Mouse (Mus musculus) kidney, embryonic 16.5 days (tissue): ENCODE results near the gene Lgals4. TPM values are rescaled to one million over a fixed set of nuclear protein-coding genes. Genes with fewer than 3 reads are reported as not detected.
A peak's percentile ranks its signal among the peaks of the same experiment; 100 is the strongest.
"Not testable (repeated sequence)": the region's sequence is repeated elsewhere in the genome, so short reads cannot be mapped to it uniquely, and the experiment has no call there.

Experiments used
- ATAC-seq: fragments of 200-750 bp; cut with Nextera tagmentation; 2 replicates; pipeline ENCODE4 v1.8.0; 2017; ENCODE audit warnings: moderate TSS enrichment; ENCODE audit not compliant: low FRiP score, low TSS enrichment
- H3K27ac ChIP-seq: fragments of 300-500 bp; sonication (generic); 2 replicates; pipeline ENCODE4 v1.5.1; 2014; ENCODE audit warnings: low read length
- H3K27me3 ChIP-seq: fragments of 300-500 bp; sonication (generic); 2 replicates; pipeline ENCODE4 v1.6.1; 2014; ENCODE audit warnings: low read length, control low read depth, mixed read lengths; ENCODE audit not compliant: insufficient read depth
- H3K36me3 ChIP-seq: fragments of 300-500 bp; sonication (generic); 2 replicates; pipeline ENCODE4 v1.6.1; 2014; ENCODE audit warnings: low read length, control low read depth, mixed read lengths; ENCODE audit not compliant: insufficient read depth
- H3K4me1 ChIP-seq: fragments of 300-500 bp; sonication (generic); 2 replicates; pipeline ENCODE4 v1.6.1; 2014; ENCODE audit warnings: low read length, control low read depth, mixed read lengths; ENCODE audit not compliant: insufficient read depth
- H3K4me2 ChIP-seq: fragments of 300-500 bp; sonication (generic); replicated peaks from 2 replicates; pipeline ENCODE4 v1.6.1; 2014; ENCODE audit warnings: low read depth, low read length
- H3K4me3 ChIP-seq: fragments of 300-500 bp; sonication (generic); 2 replicates; pipeline ENCODE4 v1.5.1; 2014; ENCODE audit warnings: mild to moderate bottlenecking, low read length
- H3K9ac ChIP-seq: fragments of 300-500 bp; sonication (generic); replicated peaks from 2 replicates; pipeline ENCODE4 v1.6.1; 2014; ENCODE audit warnings: low read length
- H3K9me3 ChIP-seq: fragments of 300-500 bp; sonication (generic); 2 replicates; pipeline ENCODE4 v1.6.1; 2016; ENCODE audit warnings: low read length, control low read depth
- WGBS: fragments of 180-500 bp; shearing (Covaris S2); extraction: QIAGEN DNeasy Blood & Tissue Kit; methylation state at CpG from one replicate; pipeline ENCODE4 v1.1.7; 2014; 5-methylcytosine and 5-hydroxymethylcytosine counted together
- polyA plus RNA-seq: library from polyadenylated mRNA; unstranded; fragments of >200 nt; fragmentation: Nextera tagmentation; extraction: Ambion mirVana; gene quantifications from 2 replicates; pipeline ENCODE4 v1.2.1, GENCODE M21; 2015

The Lgals4 gene
- polyA plus RNA-seq, 1 experiment from 2014 or later, result 10.8 TPM

- H3K27ac ChIP-seq, result no peak overlapping the region
- H3K36me3 ChIP-seq, result no peaks in the 10 kb centered on the region
- H3K4me3 ChIP-seq, result no peak overlapping the region
- H3K27me3 ChIP-seq, result no peaks in the 10 kb centered on the region
- 85% methylated on average over 24 of the region's 24 CpGs for WGBS
- H3K9ac ChIP-seq, result no peak overlapping the region
- no peaks in the 10 kb centered on the region for H3K4me1 ChIP-seq
- H3K4me2 ChIP-seq, result no peak overlapping the region
- no peak for ATAC-seq
- H3K9me3 ChIP-seq, result no peaks in the 10 kb centered on the region
Measured at GRCm38 (mm10) chr7:28870901-28871664, 37.4 kb downstream of the Lgals4 start.

GRCm38 (mm10) chr7:28874565-28874964, 40.9 kb downstream of the Lgals4 start:
- H3K4me1 ChIP-seq, result no peaks in the 10 kb centered on the region
- H3K4me3 ChIP-seq, result no peak overlapping the region
- 67% methylated on average over 2 of the region's 2 CpGs for WGBS
- no peak overlapping the region for H3K9ac ChIP-seq
- no peak for ATAC-seq
- no peaks in the 10 kb centered on the region for H3K9me3 ChIP-seq
- H3K4me2 ChIP-seq, result no peak overlapping the region
- H3K27me3 ChIP-seq, result no peaks in the 10 kb centered on the region
- H3K36me3 ChIP-seq, result no peaks in the 10 kb centered on the region
- H3K27ac ChIP-seq, result no peak overlapping the region

- no peak overlapping the region for H3K9ac ChIP-seq
- H3K27me3 ChIP-seq, result no peaks in the 10 kb centered on the region
- H3K9me3 ChIP-seq, result no peaks in the 10 kb centered on the region
- H3K4me2 ChIP-seq, result no peak overlapping the region
- WGBS, result 65% methylated on average over 4 of the region's 4 CpGs
- peaks cover under 1% of the 10 kb centered on the region for H3K4me1 ChIP-seq
- no peaks in the 10 kb centered on the region for H3K36me3 ChIP-seq
- H3K27ac ChIP-seq, result no peak overlapping the region
- no peak overlapping the region for H3K4me3 ChIP-seq
- ATAC-seq, result no peak
Measured at GRCm38 (mm10) chr7:28876099-28876498, 42.4 kb downstream of the Lgals4 start.

GRCm38 (mm10) chr7:28877155-28877554, 43.5 kb downstream of the Lgals4 start:
- Histone ChIP-seq H3K9ac (no peak overlapping the region), H3K9me3 (no peaks in the 10 kb centered on the region), H3K4me3 (no peak overlapping the region), H3K4me2 (no peak overlapping the region), H3K27me3 (no peaks in the 10 kb centered on the region), H3K27ac (no peak overlapping the region), H3K4me1 (peaks cover 6% of the 10 kb centered on the region), H3K36me3 (no peaks in the 10 kb centered on the region)
- ATAC-seq, result no peak
- WGBS, result 87% methylated on average over 7 of the region's 7 CpGs

- Histone ChIP-seq H3K27me3 (no peaks in the 10 kb centered on the region), H3K36me3 (no peaks in the 10 kb centered on the region), H3K4me2 (no peak overlapping the region), H3K4me1 (peaks cover 6% of the 10 kb centered on the region), H3K9me3 (no peaks in the 10 kb centered on the region), H3K4me3 (no peak overlapping the region), H3K27ac (no peak overlapping the region), H3K9ac (no peak overlapping the region)
- ATAC-seq, result no peak
- WGBS, result 51% methylated on average over 4 of the region's 4 CpGs
Measured at GRCm38 (mm10) chr7:28877856-28878255, 44.2 kb downstream of the Lgals4 start.

- H3K27ac ChIP-seq, result no peak overlapping the region
- H3K9ac ChIP-seq, result no peak overlapping the region
- H3K4me1 ChIP-seq, result peaks cover 6% of the 10 kb centered on the region
- H3K9me3 ChIP-seq, result no peaks in the 10 kb centered on the region
- WGBS, result 75% methylated on average over 7 of the region's 7 CpGs
- H3K36me3 ChIP-seq, result no peaks in the 10 kb centered on the region
- no peaks in the 10 kb centered on the region for H3K27me3 ChIP-seq
- H3K4me3 ChIP-seq, result no peak overlapping the region
- H3K4me2 ChIP-seq, result no peak overlapping the region
- no peak for ATAC-seq
Measured at GRCm38 (mm10) chr7:28879606-28880005, 46.0 kb downstream of the Lgals4 start.

- Histone ChIP-seq H3K27ac (no peak overlapping the region), H3K9me3 (no peaks in the 10 kb centered on the region), H3K9ac (no peak overlapping the region), H3K4me1 (peaks cover 6% of the 10 kb centered on the region), H3K27me3 (no peaks in the 10 kb centered on the region), H3K4me2 (no peak overlapping the region), H3K36me3 (no peaks in the 10 kb centered on the region), H3K4me3 (no peak overlapping the region)
- 72% methylated on average over 10 of the region's 10 CpGs for WGBS
- ATAC-seq, result no peak
Measured at GRCm38 (mm10) chr7:28880554-28880953, 46.9 kb downstream of the Lgals4 start.

- Histone ChIP-seq H3K4me2 (no peak within 1 kb of the TSS), H3K9me3 (no peaks in the 10 kb centered on the region), H3K9ac (no peak within 1 kb of the TSS), H3K27me3 (no peaks in the 10 kb centered on the region), H3K27ac (no peak within 1 kb of the TSS), H3K36me3 (no peaks in the 10 kb centered on the region), H3K4me1 (peaks cover 6% of the 10 kb centered on the region), H3K4me3 (no peak within 1 kb of the TSS)
- WGBS, result 25% methylated on average over 13 of the region's 13 CpGs
- peak; percentile 65; the same call in 1 of the 2 replicates for ATAC-seq
Measured at GRCm38 (mm10) chr7:28881199-28881598, 47.5 kb downstream of the Lgals4 start, which contains the start of gene Capn12. Capn12 (plus strand) TSS chr7:28881422.

GRCm38 (mm10) chr7:28883039-28883438, 49.4 kb downstream of the Lgals4 start:
- H3K27me3 ChIP-seq, result peaks cover 10% of the 10 kb centered on the region
- H3K4me2 ChIP-seq, result no peak overlapping the region
- no peaks in the 10 kb centered on the region for H3K9me3 ChIP-seq
- H3K4me1 ChIP-seq, result peaks cover 6% of the 10 kb centered on the region
- no peak overlapping the region for H3K27ac ChIP-seq
- H3K36me3 ChIP-seq, result no peaks in the 10 kb centered on the region
- no peak overlapping the region for H3K9ac ChIP-seq
- ATAC-seq, result no peak
- WGBS, result 74% methylated on average over 11 of the region's 11 CpGs
- no peak overlapping the region for H3K4me3 ChIP-seq

GRCm38 (mm10) chr7:28883704-28884103, 50.0 kb downstream of the Lgals4 start:
- not testable (repeated sequence) for H3K9me3 ChIP-seq, H3K9ac ChIP-seq, ATAC-seq, H3K4me2 ChIP-seq, H3K27ac ChIP-seq, H3K4me3 ChIP-seq, H3K36me3 ChIP-seq
- peaks cover 12% of the 10 kb centered on the region for H3K4me1 ChIP-seq
- H3K27me3 ChIP-seq, result peaks cover 16% of the 10 kb centered on the region
- 83% methylated on average over 3 of the region's 4 CpGs for WGBS
